Mouse (Mus musculus) forebrain, postnatal 0 days (tissue): Measurements from ENCODE around the gene Ptges2. TPM values are rescaled to one million over a fixed set of nuclear protein-coding genes. Genes with fewer than 3 reads are reported as not detected.

ENCODE experiments used
- ATAC-seq: fragments of 200-750 bp; cut with Nextera tagmentation; 2 replicates; pipeline ENCODE4 v1.8.0; 2017; ENCODE audit warnings: mild to moderate bottlenecking, moderate library complexity
- DNase-seq: peaks from one replicate; pipeline ENCODE4 v3.0.0-alpha.2; 2015
- H3K27ac ChIP-seq: fragments of 300-500 bp; sonication (generic); 2 replicates; pipeline ENCODE4 v1.5.1; 2014; ENCODE audit warnings: low read depth, mild to moderate bottlenecking, antibody characterized with exemption, low read length, moderate library complexity, mixed read lengths
- H3K27me3 ChIP-seq: fragments of 300-500 bp; sonication (generic); 2 replicates; pipeline ENCODE4 v1.6.1; 2014; ENCODE audit warnings: mild to moderate bottlenecking, low read length, mixed read lengths; ENCODE audit not compliant: insufficient read depth
- H3K36me3 ChIP-seq: fragments of 300-500 bp; sonication (generic); 2 replicates; pipeline ENCODE4 v1.6.1; 2014; ENCODE audit warnings: mild to moderate bottlenecking, moderate library complexity; ENCODE audit not compliant: insufficient read depth
- H3K4me1 ChIP-seq: fragments of 300-500 bp; sonication (generic); 2 replicates; pipeline ENCODE4 v1.6.1; 2014; ENCODE audit warnings: antibody characterized with exemption; ENCODE audit not compliant: insufficient read depth
- H3K4me2 ChIP-seq: fragments of 300-500 bp; sonication (generic); 2 replicates; pipeline ENCODE4 v1.6.1; 2014; ENCODE audit warnings: low read depth, mild to moderate bottlenecking, moderate library complexity
- H3K4me3 ChIP-seq: fragments of 300-500 bp; sonication (generic); 2 replicates; pipeline ENCODE4 v1.5.1; 2014; ENCODE audit warnings: low read depth, low read length, mixed read lengths
- H3K9ac ChIP-seq: fragments of 300-500 bp; sonication (generic); 2 replicates; pipeline ENCODE4 v1.6.1; 2014; ENCODE audit warnings: mild to moderate bottlenecking
- H3K9me3 ChIP-seq: fragments of 300-500 bp; sonication (generic); 2 replicates; pipeline ENCODE4 v1.6.1; 2016; ENCODE audit warnings: low read length
- CTCF ChIP-seq: sonication (generic); IDR thresholded peaks from 2 replicates; pipeline ENCODE4 v1.5.1; 2016; ENCODE audit warnings: antibody characterized with exemption, control low read depth, low read depth
- WGBS: fragments of 180-500 bp; shearing (Covaris S2); extraction: QIAGEN DNeasy Blood & Tissue Kit; methylation state at CpG from one replicate; pipeline ENCODE4 v1.1.7; 2014; 5-methylcytosine and 5-hydroxymethylcytosine counted together
- polyA plus RNA-seq: library from polyadenylated mRNA; unstranded; fragments of >200 nt; fragmentation: Nextera tagmentation; extraction: Ambion mirVana; gene quantifications from 2 replicates; pipeline ENCODE4 v1.2.1, GENCODE M21; 2015
- total RNA-seq: library from RNA; depleted of rRNA; stranded (reverse); fragments of >200 nt; gene quantifications from 2 replicates; pipeline ENCODE4 v1.2.3, GENCODE M21; 2014

Ptges2 gene
- total and polyA plus RNA-seq, 2 experiments from 2014 or later, result 32.1 to 54.9 TPM

DNA sequence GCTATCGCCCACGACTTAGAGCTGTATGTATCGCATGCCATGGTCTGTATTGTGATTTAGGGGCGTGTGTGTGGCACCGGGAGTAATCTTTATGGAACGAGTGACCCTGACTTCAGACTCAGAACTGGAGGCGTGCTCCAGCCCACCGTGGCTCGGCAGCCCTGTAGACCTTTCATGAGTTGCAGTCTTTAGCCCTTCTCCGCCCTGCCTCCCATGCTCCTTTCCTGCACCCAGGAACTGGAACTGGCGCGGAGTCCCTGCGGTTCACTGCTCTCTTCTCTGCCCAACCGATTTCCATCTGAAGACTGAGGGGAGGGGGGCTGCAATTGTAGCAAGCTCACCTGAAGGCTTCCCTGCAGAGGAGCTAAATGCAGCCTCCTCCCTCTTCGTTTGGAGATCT is 999 bp downstream of the Ptges2 start:
- Histone ChIP-seq H3K27me3 (no peaks in the 10 kb centered on the region), H3K4me2 (peak overlapping the region; percentile 91), H3K4me3 (peak overlapping the region; percentile 89), H3K9ac (peak overlapping the region; percentile 87), H3K36me3 (peaks cover 23% of the 10 kb centered on the region), H3K9me3 (no peaks in the 10 kb centered on the region), H3K4me1 (peaks cover 6% of the 10 kb centered on the region; the same call in 1 of the 2 replicates), H3K27ac (peak overlapping the region; percentile 86)
- no peak for TF ChIP-seq CTCF
- 0% methylated on average over 15 of the region's 15 CpGs for whole genome bisulfite sequencing
- DNase-seq, result no peak
- no peak for ATAC-seq

GRCm38 (mm10) chr2:32404663-32405062 is 9.0 kb downstream of the Ptges2 start:
- peak; percentile 66; the same call in 1 of the 2 replicates for ATAC-seq
- WGBS, result 14% methylated on average over 2 of the region's 2 CpGs

GRCm38 (mm10) chr2:32407144-32407824 is 11.6 kb downstream of the Ptges2 start:
- no peak for TF ChIP-seq CTCF
- 81% methylated on average over 7 of the region's 7 CpGs for WGBS

More at GRCm38 (mm10) chr2:32404663-32405062, 9.0 kb downstream of the Ptges2 start:
- Histone ChIP-seq H3K27me3 (no peaks in the 10 kb centered on the region), H3K4me3 (no peak overlapping the region), H3K4me1 (no peaks in the 10 kb centered on the region), H3K9me3 (no peaks in the 10 kb centered on the region), H3K4me2 (no peak overlapping the region), H3K9ac (no peak overlapping the region), H3K27ac (no peak overlapping the region), H3K36me3 (peaks cover 32% of the 10 kb centered on the region)
- peak; percentile 100 for TF ChIP-seq CTCF
- peak; percentile 98 for DNase-seq

DNA sequence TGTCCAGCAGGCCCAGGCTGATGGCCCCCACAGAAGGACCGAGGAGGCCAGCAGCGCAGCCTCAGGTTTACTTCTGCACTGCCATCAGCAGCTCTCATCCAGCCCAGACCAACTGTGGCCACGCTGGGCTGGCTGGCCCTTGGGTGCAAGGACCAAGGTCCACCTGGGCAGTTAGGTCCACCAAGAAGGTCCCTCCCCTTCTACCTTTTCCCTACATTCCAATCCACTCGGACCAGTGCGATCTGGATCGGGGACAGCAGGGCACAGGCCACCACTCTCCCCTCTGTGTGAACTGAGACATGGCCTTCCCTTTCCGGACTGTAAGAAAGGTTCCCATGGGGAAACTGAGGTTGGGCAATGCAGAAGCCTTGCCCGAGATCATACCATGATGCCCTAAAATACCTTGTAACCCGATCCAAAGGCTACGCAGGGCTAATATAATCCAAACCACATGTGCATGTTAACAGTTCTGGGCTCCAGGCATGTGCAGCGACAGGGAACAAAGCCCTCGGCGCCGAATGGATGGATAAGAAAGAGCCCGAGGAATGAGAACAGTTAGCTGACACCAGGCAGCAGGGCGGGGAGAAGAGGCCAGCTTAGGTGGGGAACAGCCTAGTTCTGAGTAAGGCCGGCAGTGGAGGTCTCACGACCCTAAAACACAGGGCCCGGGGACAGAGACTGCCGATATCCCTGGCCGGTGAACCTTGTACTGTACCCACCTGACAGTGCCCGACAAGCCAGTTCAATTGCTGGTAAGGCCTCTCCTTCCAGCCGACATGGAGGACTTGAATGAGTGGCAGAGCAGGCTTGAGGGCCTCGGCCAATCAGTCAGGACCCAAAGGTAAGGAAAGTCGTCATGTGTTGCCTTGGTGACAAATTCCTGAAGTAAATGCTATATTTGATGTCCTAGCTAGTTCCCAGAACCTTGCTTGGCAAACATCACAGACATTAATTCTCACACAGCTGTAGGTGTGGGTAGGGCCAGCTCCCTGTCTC is 13.0 kb downstream of the Ptges2 start:
- ATAC-seq (no peak), DNase-seq (no peak)
- no peak for TF ChIP-seq CTCF
- H3K9ac ChIP-seq, result no peak overlapping the region
- H3K9me3 ChIP-seq, result no peaks in the 10 kb centered on the region
- H3K4me3 ChIP-seq, result no peak overlapping the region
- no peak overlapping the region for H3K27ac ChIP-seq
- no peak overlapping the region for H3K4me2 ChIP-seq
- WGBS, result 71% methylated on average over 25 of the region's 25 CpGs
- no peaks in the 10 kb centered on the region for H3K27me3 ChIP-seq
- H3K4me1 ChIP-seq, result no peaks in the 10 kb centered on the region
- no peaks in the 10 kb centered on the region; the same call in 1 of the 2 replicates for H3K36me3 ChIP-seq

More at GRCm38 (mm10) chr2:32407144-32407824, 11.6 kb downstream of the Ptges2 start:
- ATAC-seq, result no peak
- DNase-seq, result no peak
- H3K4me1 ChIP-seq, result no peaks in the 10 kb centered on the region
- peaks cover 8% of the 10 kb centered on the region for H3K36me3 ChIP-seq
- no peak overlapping the region for H3K27ac ChIP-seq
- no peak overlapping the region for H3K4me3 ChIP-seq
- H3K27me3 ChIP-seq, result no peaks in the 10 kb centered on the region
- no peaks in the 10 kb centered on the region for H3K9me3 ChIP-seq
- H3K9ac ChIP-seq, result no peak overlapping the region
- H3K4me2 ChIP-seq, result no peak overlapping the region

DNA sequence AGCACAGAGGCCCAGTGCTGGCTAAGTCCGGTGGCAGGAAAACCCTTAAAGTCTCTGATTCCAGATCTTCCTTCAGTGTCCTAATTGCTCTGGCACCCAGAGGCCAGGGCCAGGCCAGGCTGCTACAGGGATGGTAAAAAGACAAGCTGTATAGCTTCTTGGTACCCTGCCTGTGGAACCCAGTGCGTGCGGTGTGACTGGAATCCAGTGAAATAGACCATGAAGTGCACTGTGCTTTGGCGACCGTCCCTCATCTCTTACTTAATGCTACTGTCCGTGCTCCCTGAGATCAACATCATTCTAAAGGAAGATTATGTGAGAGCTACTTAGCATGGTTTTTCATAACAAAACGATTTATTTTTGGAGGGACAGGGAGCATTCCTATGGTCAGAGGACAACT is 15.7 kb downstream of the Ptges2 start:
- TF ChIP-seq CTCF, result no peak
- peaks cover 25% of the 10 kb centered on the region for H3K36me3 ChIP-seq
- no peak for ATAC-seq
- no peaks in the 10 kb centered on the region for H3K4me1 ChIP-seq
- H3K9me3 ChIP-seq, result no peaks in the 10 kb centered on the region
- H3K9ac ChIP-seq, result no peak overlapping the region
- no peaks in the 10 kb centered on the region for H3K27me3 ChIP-seq
- H3K4me3 ChIP-seq, result no peak overlapping the region
- H3K27ac ChIP-seq, result no peak overlapping the region
- WGBS, result 81% methylated on average over 7 of the region's 7 CpGs
- no peak overlapping the region for H3K4me2 ChIP-seq
- DNase-seq, result no peak

DNA sequence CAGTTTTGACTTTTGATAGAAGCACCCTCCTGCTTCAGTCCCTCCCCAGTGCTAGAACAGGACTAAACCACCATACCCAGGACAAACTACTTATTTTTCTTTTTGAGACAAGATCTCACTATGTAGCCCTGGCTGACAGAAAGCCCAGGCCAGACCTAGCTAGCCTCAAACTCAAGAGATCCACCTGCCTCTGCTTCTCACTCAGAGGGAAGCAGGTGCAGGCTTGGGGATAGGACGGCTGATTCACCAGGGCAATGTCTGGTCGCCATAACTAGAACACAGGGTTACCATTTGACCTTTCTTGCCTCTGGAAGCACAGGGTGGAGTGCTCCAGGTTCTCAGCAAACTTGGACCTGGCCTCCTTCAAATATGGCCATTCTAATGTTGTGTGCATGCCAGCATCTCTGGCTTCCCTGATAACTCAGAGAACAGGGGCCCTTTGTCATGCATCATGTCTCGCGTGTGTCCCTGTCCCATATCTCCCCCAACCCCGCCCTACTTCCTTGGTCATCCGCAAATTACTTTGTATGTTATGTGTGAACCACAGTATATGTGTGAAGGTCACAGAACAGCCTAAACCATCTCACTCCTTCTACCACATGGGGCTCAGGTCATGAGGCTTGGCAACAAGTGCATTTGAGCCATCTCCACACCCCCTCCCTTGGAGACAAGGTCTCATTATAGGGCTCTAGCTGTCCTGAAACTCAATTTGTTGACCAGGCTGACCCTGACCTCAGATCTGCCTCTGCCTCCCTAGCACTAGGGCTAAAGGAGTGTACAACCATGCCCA is 17.2 kb downstream of the Ptges2 start:
- H3K4me2 ChIP-seq, result no peak overlapping the region
- no peak overlapping the region for H3K4me3 ChIP-seq
- no peaks in the 10 kb centered on the region for H3K4me1 ChIP-seq
- ATAC-seq (no peak), DNase-seq (no peak)
- H3K27ac ChIP-seq, result no peak overlapping the region
- no peaks in the 10 kb centered on the region for H3K9me3 ChIP-seq
- WGBS, result 92% methylated on average over 6 of the region's 6 CpGs
- peaks cover 40% of the 10 kb centered on the region for H3K36me3 ChIP-seq
- H3K9ac ChIP-seq, result no peak overlapping the region
- no peak for TF ChIP-seq CTCF
- no peaks in the 10 kb centered on the region for H3K27me3 ChIP-seq
